Mouse (Mus musculus): ENCODE data around the gene Npm1. TPM values are rescaled to one million over a fixed set of nuclear protein-coding genes. Genes with fewer than 3 reads are reported as not detected.

Gene Npm1
- total RNA-seq, 1 experiment, result 2,502 TPM

DNA sequence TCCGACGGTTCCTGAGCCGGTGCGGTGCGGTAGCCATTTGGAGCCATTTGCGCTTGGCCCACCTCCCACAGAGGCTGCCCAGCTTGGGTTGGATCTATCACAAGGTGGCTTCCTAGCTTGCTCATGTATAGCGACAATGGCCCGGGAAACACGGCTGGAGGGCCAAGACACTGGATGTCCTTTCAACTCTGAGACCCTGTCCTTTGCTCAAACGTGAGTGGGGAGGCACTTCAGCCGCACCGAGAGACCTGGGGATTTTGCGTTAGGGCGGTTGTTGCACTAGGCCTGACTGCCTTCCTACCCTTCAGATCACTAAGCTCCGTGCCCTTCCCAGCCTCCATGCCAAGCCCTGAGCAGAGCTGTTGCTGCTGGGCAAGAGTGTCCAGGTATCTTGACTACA, 34.7 kb upstream of the Npm1 start:
- Histone ChIP-seq H3K4me3 (ENCODE audit: insufficient read depth in 1 of 2, low read depth in 1 of 2, low read length in 2 of 2, poor library complexity in 1 of 2, severe bottlenecking in 1 of 2) (no peak overlapping the region), H3K9ac (ENCODE audit: insufficient read depth, low read depth, low read length, poor library complexity, severe bottlenecking) (no peak overlapping the region), H3K4me1 (ENCODE audit: control insufficient read depth in 2 of 2, insufficient read depth in 2 of 2, low read length in 2 of 2, poor library complexity in 1 of 2) (peaks cover 2 to 7% of the 10 kb centered on the region in 2 experiments; a peak in 2 of 4 replicates), H3K36me3 (ENCODE audit: control insufficient read depth, insufficient read depth, low read length, poor library complexity, severe bottlenecking) (no peaks in the 10 kb centered on the region), H3K27ac (ENCODE audit: insufficient read depth, low read depth, low read length, poor library complexity, severe bottlenecking) (no peak overlapping the region), H3K9me3 (ENCODE audit: control insufficient read depth, insufficient read depth, low read depth, low read length) (no peaks in the 10 kb centered on the region)
- in situ Hi-C loops (cut with MboI; ENCODE audit: low sequenced_read_pairs in 2 of 2, unreplicated experiment in 2 of 2), result loop anchor here in 1 of 2 experiments (25.0 kb wide), 2 partner anchors 415 to 515 kb away; no protein-coding TSS in a partner anchor
- DNase-seq (ENCODE audit: low read depth, low spot score), result no peak
- TF ChIP-seq CHD2 (IDR thresholded peaks at IDR 0.05; ENCODE audit: low read depth, low read length) (no peak), ZC3H11A (IDR thresholded peaks at IDR 0.05; ENCODE audit: borderline replicate concordance, low read depth, low read length) (no peak), ZNF384 (IDR thresholded peaks at IDR 0.05; ENCODE audit: low read depth, low read length) (no peak), HCFC1 (IDR thresholded peaks at IDR 0.05; ENCODE audit: borderline replicate concordance, insufficient read depth, low read length) (no peak)

DNA sequence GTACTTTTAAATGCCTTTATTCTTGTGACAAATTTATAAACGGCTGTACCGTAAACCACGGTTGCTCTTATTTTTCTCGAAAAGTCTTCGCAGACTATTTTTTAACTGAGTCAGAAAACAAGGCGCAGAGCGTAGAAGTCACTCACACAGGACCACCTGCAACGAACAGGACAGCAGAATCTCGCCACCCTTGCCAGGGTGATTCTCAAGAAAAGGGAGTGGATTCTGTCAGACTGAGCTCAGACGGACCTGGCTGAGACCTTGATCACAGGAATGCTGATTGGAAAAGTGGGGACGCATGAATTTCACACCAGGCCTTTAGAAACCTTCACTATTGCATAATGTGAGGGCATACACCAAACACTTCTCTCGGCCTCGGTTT, 34.1 kb upstream of the Npm1 start:
- H3K27ac ChIP-seq (ENCODE audit: insufficient read depth, low read depth, low read length, poor library complexity, severe bottlenecking), result no peak overlapping the region
- no peak overlapping the region for H3K9ac ChIP-seq (ENCODE audit: insufficient read depth, low read depth, low read length, poor library complexity, severe bottlenecking)
- TF ChIP-seq HCFC1 (IDR thresholded peaks at IDR 0.05; ENCODE audit: borderline replicate concordance, insufficient read depth, low read length) (no peak), ZC3H11A (IDR thresholded peaks at IDR 0.05; ENCODE audit: borderline replicate concordance, low read depth, low read length) (no peak), CHD2 (IDR thresholded peaks at IDR 0.05; ENCODE audit: low read depth, low read length) (no peak), ZNF384 (IDR thresholded peaks at IDR 0.05; ENCODE audit: low read depth, low read length) (no peak)
- H3K9me3 ChIP-seq (ENCODE audit: control insufficient read depth, insufficient read depth, low read depth, low read length), result no peaks in the 10 kb centered on the region
- H3K36me3 ChIP-seq (ENCODE audit: control insufficient read depth, insufficient read depth, low read length, poor library complexity, severe bottlenecking), result no peaks in the 10 kb centered on the region
- no peak overlapping the region for H3K4me3 ChIP-seq (ENCODE audit: insufficient read depth in 1 of 2, low read depth in 1 of 2, low read length in 2 of 2, poor library complexity in 1 of 2, severe bottlenecking in 1 of 2)
- no peak for DNase-seq (ENCODE audit: low read depth, low spot score)
- peaks cover 2 to 6% of the 10 kb centered on the region in 2 experiments; a peak in 2 of 4 replicates for H3K4me1 ChIP-seq (ENCODE audit: control insufficient read depth in 2 of 2, insufficient read depth in 2 of 2, low read length in 2 of 2, poor library complexity in 1 of 2)
- in situ Hi-C loops (cut with MboI; ENCODE audit: low sequenced_read_pairs in 2 of 2, unreplicated experiment in 2 of 2), result loop anchor here in 1 of 2 experiments (25.0 kb wide), 2 partner anchors 415 to 515 kb away; no protein-coding TSS in a partner anchor

DNA sequence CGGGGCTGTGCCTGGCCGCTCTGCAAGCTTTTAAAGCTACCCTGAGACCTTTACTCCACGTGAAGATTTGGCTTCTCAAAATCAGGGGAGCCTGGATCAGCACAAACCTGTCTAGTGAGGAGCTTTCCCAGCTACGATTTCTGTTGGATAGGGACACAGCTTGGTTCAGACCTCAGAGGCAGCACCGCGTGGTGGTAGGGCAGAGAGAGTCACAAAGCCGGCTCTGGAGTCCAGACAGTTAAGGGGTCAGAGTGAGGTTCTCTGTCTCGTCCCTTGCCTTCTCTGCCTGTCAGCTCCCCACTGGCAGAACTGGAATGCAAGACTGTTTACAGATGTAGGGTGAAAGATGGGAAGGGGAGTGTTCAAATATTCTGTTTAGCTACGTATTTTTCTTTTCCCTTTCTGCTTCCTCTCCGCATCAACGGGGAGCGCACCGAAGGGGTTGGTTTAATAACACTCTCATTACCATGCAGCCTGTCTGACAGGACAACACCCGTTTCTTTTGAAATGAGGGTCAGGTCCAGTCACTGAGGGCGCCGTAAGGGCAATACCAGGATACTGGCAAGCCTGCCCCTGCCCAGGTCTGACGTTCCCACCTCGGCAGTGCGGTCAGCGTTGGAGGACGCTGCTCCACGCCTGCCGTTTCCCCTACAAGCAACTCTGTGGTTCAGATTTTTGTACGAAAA, 33.6 kb upstream of the Npm1 start:
- no peak for DNase-seq (ENCODE audit: low read depth, low spot score)
- H3K4me1 ChIP-seq (ENCODE audit: control insufficient read depth in 2 of 2, insufficient read depth in 2 of 2, low read length in 2 of 2, poor library complexity in 1 of 2), result peaks cover 2 to 6% of the 10 kb centered on the region in 2 experiments; a peak in 2 of 4 replicates
- H3K4me3 ChIP-seq (ENCODE audit: insufficient read depth in 1 of 2, low read depth in 1 of 2, low read length in 2 of 2, poor library complexity in 1 of 2, severe bottlenecking in 1 of 2), result no peak overlapping the region
- no peak overlapping the region for H3K9ac ChIP-seq (ENCODE audit: insufficient read depth, low read depth, low read length, poor library complexity, severe bottlenecking)
- H3K36me3 ChIP-seq (ENCODE audit: control insufficient read depth, insufficient read depth, low read length, poor library complexity, severe bottlenecking), result no peaks in the 10 kb centered on the region
- H3K27ac ChIP-seq (ENCODE audit: insufficient read depth, low read depth, low read length, poor library complexity, severe bottlenecking), result no peak overlapping the region
- no peak for TF ChIP-seq HCFC1 (IDR thresholded peaks at IDR 0.05; ENCODE audit: borderline replicate concordance, insufficient read depth, low read length)
- TF ChIP-seq ZNF384 (IDR thresholded peaks at IDR 0.05; ENCODE audit: low read depth, low read length), result no peak
- TF ChIP-seq MAFK (IDR thresholded peaks at IDR 0.05; ENCODE audit: insufficient read depth, low read depth, low read length), result no peak
- no peak for TF ChIP-seq ZC3H11A (IDR thresholded peaks at IDR 0.05; ENCODE audit: borderline replicate concordance, low read depth, low read length)
- no peak for TF ChIP-seq CHD2 (IDR thresholded peaks at IDR 0.05; ENCODE audit: low read depth, low read length)
- no peaks in the 10 kb centered on the region for H3K9me3 ChIP-seq (ENCODE audit: control insufficient read depth, insufficient read depth, low read depth, low read length)
- in situ Hi-C loops (cut with MboI; ENCODE audit: low sequenced_read_pairs in 2 of 2, unreplicated experiment in 2 of 2), result loop anchor here in 1 of 2 experiments (25.0 kb wide), 2 partner anchors 416 to 516 kb away; no protein-coding TSS in a partner anchor

DNA sequence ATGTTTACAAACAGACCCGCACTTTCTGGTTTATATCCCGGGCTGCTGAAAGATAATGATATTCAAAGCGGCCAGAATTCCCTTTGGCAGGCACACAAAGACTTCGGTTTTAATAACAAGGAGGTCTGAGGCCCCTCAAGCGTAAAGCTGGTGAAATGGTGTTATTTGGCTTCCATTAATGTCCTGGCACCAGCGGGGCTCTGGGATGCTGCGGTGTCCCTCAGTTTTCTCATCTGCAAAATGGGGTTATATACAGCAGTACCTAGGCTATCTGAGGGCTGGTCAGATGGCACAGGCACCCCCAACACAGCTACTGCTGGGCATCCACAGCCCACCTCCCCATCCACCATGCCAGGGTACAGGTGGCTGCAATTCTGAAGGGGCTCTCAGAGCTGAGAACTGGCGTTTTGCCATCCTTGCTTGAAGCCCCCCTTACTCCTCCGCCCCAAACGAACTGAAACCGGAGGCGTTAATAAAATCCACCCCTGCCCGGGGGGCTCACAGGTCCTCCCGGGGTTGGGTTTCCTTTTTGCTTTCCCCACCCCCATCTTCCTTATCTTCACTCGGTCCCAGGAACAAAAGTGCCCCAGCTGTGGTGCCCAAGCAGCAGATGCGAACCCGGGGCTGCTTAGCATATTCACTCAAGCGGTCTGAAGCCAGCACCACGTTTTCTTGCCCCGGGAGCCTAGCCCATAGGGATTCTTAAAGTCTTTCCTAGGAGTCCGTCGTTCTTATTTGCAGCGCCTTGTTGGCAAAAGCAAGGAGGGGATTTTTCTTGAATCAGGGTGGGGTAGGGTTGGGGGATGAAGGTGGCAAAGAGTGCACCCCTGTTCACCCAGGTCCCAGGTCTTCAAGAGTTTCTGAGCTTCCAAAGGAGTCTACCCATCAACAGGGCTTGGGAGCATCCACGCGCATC, 32.8 kb upstream of the Npm1 start:
- no peaks in the 10 kb centered on the region for H3K9me3 ChIP-seq (ENCODE audit: control insufficient read depth, insufficient read depth, low read depth, low read length)
- no peak overlapping the region for H3K4me3 ChIP-seq (ENCODE audit: insufficient read depth in 1 of 2, low read depth in 1 of 2, low read length in 2 of 2, poor library complexity in 1 of 2, severe bottlenecking in 1 of 2)
- H3K36me3 ChIP-seq (ENCODE audit: control insufficient read depth, insufficient read depth, low read length, poor library complexity, severe bottlenecking), result no peaks in the 10 kb centered on the region
- no peak overlapping the region for H3K9ac ChIP-seq (ENCODE audit: insufficient read depth, low read depth, low read length, poor library complexity, severe bottlenecking)
- no peak overlapping the region for H3K27ac ChIP-seq (ENCODE audit: insufficient read depth, low read depth, low read length, poor library complexity, severe bottlenecking)
- TF ChIP-seq HCFC1 (IDR thresholded peaks at IDR 0.05; ENCODE audit: borderline replicate concordance, insufficient read depth, low read length), result no peak
- TF ChIP-seq ZNF384 (IDR thresholded peaks at IDR 0.05; ENCODE audit: low read depth, low read length), result no peak
- no peak for TF ChIP-seq CHD2 (IDR thresholded peaks at IDR 0.05; ENCODE audit: low read depth, low read length)
- TF ChIP-seq MAFK (IDR thresholded peaks at IDR 0.05; ENCODE audit: insufficient read depth, low read depth, low read length), result no peak
- TF ChIP-seq ZC3H11A (IDR thresholded peaks at IDR 0.05; ENCODE audit: borderline replicate concordance, low read depth, low read length), result no peak
- in situ Hi-C loops (cut with MboI; ENCODE audit: low sequenced_read_pairs in 2 of 2, unreplicated experiment in 2 of 2), result loop anchor here in 1 of 2 experiments (25.0 kb wide), 2 partner anchors 417 to 517 kb away; no protein-coding TSS in a partner anchor
- peaks cover 2 to 6% of the 10 kb centered on the region in 2 experiments; a peak in 2 of 4 replicates for H3K4me1 ChIP-seq (ENCODE audit: control insufficient read depth in 2 of 2, insufficient read depth in 2 of 2, low read length in 2 of 2, poor library complexity in 1 of 2)
- no peak for DNase-seq (ENCODE audit: low read depth, low spot score)

Measured in ES-E14 (cell line).